Mouse (Mus musculus) embryonic facial prominence, embryonic 14.5 days (tissue): ENCODE measurements around the gene Gm17660. TPM values are rescaled to one million over a fixed set of nuclear protein-coding genes. Genes with fewer than 3 reads are reported as not detected.
"Not testable (repeated sequence)": the region's sequence is repeated elsewhere in the genome, so short reads cannot be mapped to it uniquely, and the experiment has no call there.

Experiments used
- ATAC-seq: fragments of 200-750 bp; cut with Nextera tagmentation; 2 replicates; pipeline ENCODE4 v1.8.0; 2017; ENCODE audit warnings: low read depth, moderate number of reproducible peaks, moderate TSS enrichment
- DNase-seq: peaks from one replicate; pipeline ENCODE4 v3.0.0-alpha.2; 2015; ENCODE audit warnings: low spot score
- H3K27ac ChIP-seq: fragments of 300-500 bp; sonication (generic); replicated peaks from 2 replicates; pipeline ENCODE4 v1.5.1; 2014; ENCODE audit warnings: low read depth, mild to moderate bottlenecking, low read length, moderate library complexity
- H3K27me3 ChIP-seq: fragments of 300-500 bp; sonication (generic); replicated peaks from 2 replicates; pipeline ENCODE4 v1.6.1; 2014; ENCODE audit warnings: low read length; ENCODE audit not compliant: control insufficient read depth, insufficient read depth
- H3K36me3 ChIP-seq: fragments of 300-500 bp; sonication (generic); 2 replicates; pipeline ENCODE4 v1.6.1; 2014; ENCODE audit warnings: low read length, mixed read lengths; ENCODE audit not compliant: control insufficient read depth, insufficient read depth
- H3K4me1 ChIP-seq: fragments of 300-500 bp; sonication (generic); 2 replicates; pipeline ENCODE4 v1.6.1; 2014; ENCODE audit warnings: antibody characterized with exemption, low read length; ENCODE audit not compliant: control insufficient read depth, insufficient read depth
- H3K4me2 ChIP-seq: fragments of 300-500 bp; sonication (generic); 2 replicates; pipeline ENCODE4 v1.6.1; 2014; ENCODE audit warnings: low read depth, mild to moderate bottlenecking, low read length, moderate library complexity, mixed read lengths
- H3K4me3 ChIP-seq: fragments of 300-500 bp; sonication (generic); 2 replicates; pipeline ENCODE4 v1.5.1; 2014; ENCODE audit warnings: low read depth, mild to moderate bottlenecking, low read length
- H3K9ac ChIP-seq: fragments of 300-500 bp; sonication (generic); 2 replicates; pipeline ENCODE4 v1.6.1; 2014; ENCODE audit warnings: low read depth, mild to moderate bottlenecking, low read length, moderate library complexity, mixed read lengths
- H3K9me3 ChIP-seq: fragments of 300-500 bp; sonication (generic); 2 replicates; pipeline ENCODE4 v1.6.1; 2016; ENCODE audit warnings: low read length; ENCODE audit not compliant: control insufficient read depth
- WGBS: fragments of 180-500 bp; shearing (Covaris S2); extraction: QIAGEN DNeasy Blood & Tissue Kit; methylation state at CpG from one replicate; pipeline ENCODE4 v1.1.7; 2014; 5-methylcytosine and 5-hydroxymethylcytosine counted together
- microRNA-seq: library from miRNA; unstranded; fragments of <30 nt; microRNA quantifications from one replicate; pipeline ENCODE4, GENCODE M21; 2016; ENCODE audit warnings: borderline number of aligned reads
- polyA plus RNA-seq: library from polyadenylated mRNA; unstranded; fragments of >200 nt; fragmentation: Nextera tagmentation; extraction: Ambion mirVana; gene quantifications from 2 replicates; pipeline ENCODE4 v1.2.1, GENCODE M21; 2014

Gm17660 gene
- polyA plus RNA-seq, 1 experiment from 2014 or later: 0.47 TPM

- not testable (repeated sequence) for H3K27me3 ChIP-seq, H3K9me3 ChIP-seq, DNase-seq, ATAC-seq, H3K4me1 ChIP-seq, H3K4me3 ChIP-seq, H3K4me2 ChIP-seq, H3K9ac ChIP-seq, H3K27ac ChIP-seq, H3K36me3 ChIP-seq
- 75% methylated on average over 5 of the region's 5 CpGs for WGBS
These were observed 53.2 kb downstream of the Gm17660 start for GRCm38 (mm10) chr5:104024193-104024592.

- H3K4me2 ChIP-seq: no peak overlapping the region
- H3K4me1 ChIP-seq: peaks cover 5% of the 10 kb centered on the region; the same call in 1 of the 2 replicates
- WGBS: 72% methylated on average over 8 of the region's 8 CpGs
- DNase-seq (no peak), ATAC-seq (no peak)
- H3K9ac ChIP-seq: no peak overlapping the region
- H3K27me3 ChIP-seq: no peaks in the 10 kb centered on the region
- H3K9me3 ChIP-seq: no peaks in the 10 kb centered on the region
- H3K36me3 ChIP-seq: no peaks in the 10 kb centered on the region
- H3K4me3 ChIP-seq: no peak overlapping the region
- no peak overlapping the region for H3K27ac ChIP-seq
These were observed 54.0 kb downstream of the Gm17660 start for GRCm38 (mm10) chr5:104023289-104024020.

DNA sequence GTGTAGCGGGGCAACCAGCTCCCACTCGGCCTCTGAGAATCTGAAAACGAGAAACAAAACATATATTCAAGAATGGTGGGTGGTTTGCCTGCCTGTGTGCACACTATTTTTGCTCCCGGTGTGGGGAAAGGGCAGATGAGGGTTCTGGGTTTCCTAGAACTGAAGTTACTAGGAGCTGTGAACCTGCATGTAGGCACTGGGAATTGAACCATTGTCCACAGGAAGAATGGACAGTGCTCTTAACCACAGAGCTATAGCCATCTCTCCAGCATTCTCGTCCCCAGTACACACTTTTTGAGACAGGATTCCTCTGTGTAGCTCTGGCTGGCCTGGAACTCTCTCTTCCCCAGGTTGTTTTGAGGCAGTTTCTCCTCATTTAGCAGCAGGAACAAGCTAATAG lies 54.9 kb downstream of the Gm17660 start:
- 40% methylated on average over 5 of the region's 5 CpGs for WGBS
- H3K27ac ChIP-seq: peak overlapping the region; percentile 68; the same call in 1 of the 2 replicates
- H3K4me3 ChIP-seq: peak overlapping the region; percentile 49
- 0 out of 2 replicates have a peak overlapping the region, but pooled peaks have one; percentile 64 for H3K9ac ChIP-seq
- no peak for ATAC-seq
- DNase-seq: peak; percentile 19
- no peaks in the 10 kb centered on the region for H3K9me3 ChIP-seq
- H3K4me1 ChIP-seq: peaks cover 5% of the 10 kb centered on the region; the same call in 1 of the 2 replicates
- no peaks in the 10 kb centered on the region for H3K27me3 ChIP-seq
- 0 out of 2 replicates have a peak, but pooled peaks cover 6% of the 10 kb centered on the region for H3K36me3 ChIP-seq
- peak overlapping the region; percentile 68 for H3K4me2 ChIP-seq

DNA sequence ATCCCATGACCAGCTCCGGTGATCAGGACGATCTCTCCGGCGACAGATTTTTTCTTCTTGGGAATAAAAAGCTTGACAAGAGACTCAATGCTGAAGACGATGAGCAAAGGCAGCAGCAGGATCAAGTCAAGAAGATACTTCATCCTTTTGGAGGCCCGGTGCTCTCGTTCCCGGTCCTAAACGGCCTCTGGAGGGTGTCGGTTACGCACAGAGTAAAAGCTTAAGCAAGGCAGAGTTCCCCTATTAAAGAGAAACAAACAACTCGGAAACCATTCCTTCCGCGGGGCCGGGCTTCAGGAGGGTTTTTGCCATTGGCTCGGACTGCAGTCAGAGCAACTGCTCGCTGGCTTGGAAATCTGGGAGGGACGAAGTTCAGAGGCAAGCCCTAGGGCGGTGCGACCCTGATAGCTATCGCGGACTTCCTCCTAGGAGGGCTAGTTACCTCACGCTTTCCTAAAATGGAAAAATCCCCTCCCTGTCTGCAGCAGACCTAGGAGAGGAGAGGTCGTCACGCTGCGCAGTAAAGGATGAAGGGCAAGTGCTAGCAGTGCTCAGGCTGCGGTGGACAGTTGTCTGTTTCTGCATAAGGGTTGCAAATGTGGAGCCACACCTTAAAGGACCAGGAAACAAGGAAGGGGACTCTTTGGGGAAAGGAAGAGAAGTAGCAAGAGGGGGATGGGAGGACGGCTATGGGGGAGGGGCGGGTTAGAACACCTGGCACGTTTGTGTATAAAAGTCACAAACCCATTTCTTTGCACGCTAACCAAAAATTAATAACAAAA lies 55.6 kb downstream of the Gm17660 start, which contains the start of gene Hsd17b11:
TSS of gene Hsd17b11 (minus strand) at position 323 of the 782 bp plus-strand sequence.
- 1% methylated on average over 31 of the region's 31 CpGs for WGBS
- peak within 1 kb of the TSS; percentile 49 for H3K4me3 ChIP-seq

More for the DNA sequence above, 55.6 kb downstream of the Gm17660 start, which contains the start of gene Hsd17b11:
- H3K36me3 ChIP-seq: 0 out of 2 replicates have a peak, but pooled peaks cover 13% of the 10 kb centered on the region
- H3K4me2 ChIP-seq: peak within 1 kb of the TSS; percentile 68
- DNase-seq (peak; percentile 93), ATAC-seq (peak; percentile 90)
- no peaks in the 10 kb centered on the region for H3K27me3 ChIP-seq
- H3K27ac ChIP-seq: peak within 1 kb of the TSS; percentile 68
- H3K4me1 ChIP-seq: peaks cover 5% of the 10 kb centered on the region; the same call in 1 of the 2 replicates
- peak within 1 kb of the TSS; percentile 64 for H3K9ac ChIP-seq
- no peaks in the 10 kb centered on the region for H3K9me3 ChIP-seq

Small RNA genes within 50 kb of the gene (microRNA-seq; reads per million reads assigned to microRNA genes)
- gene Mir5619: 2.5 reads per million, percentile 11 among the genes with 10 or more reads in this experiment

Other genes with a start within 250 kb of the Gm17660 start
- gene Klhl8, start 166.3 kb downstream of the Gm17660 start, polyA plus RNA-seq: 12.2 and 13.9 TPM in 2 replicates
- gene Hsd17b13, start 100.2 kb downstream of the Gm17660 start, polyA plus RNA-seq: 0.15 and 0.26 TPM in 2 replicates
- 4.5 and 4.9 TPM in 2 replicates for gene Hsd17b11, start 55.7 kb downstream of the Gm17660 start, polyA plus RNA-seq
- 56.8 and 59.0 TPM in 2 replicates for gene Nudt9, start 31.3 kb downstream of the Gm17660 start, polyA plus RNA-seq
- 108 and 117 TPM in 2 replicates for gene Sparcl1, start 36.1 kb upstream of the Gm17660 start, polyA plus RNA-seq
- not detected in 2 replicates for gene Dspp, start 93.1 kb upstream of the Gm17660 start, polyA plus RNA-seq
- gene Dmp1, start 125.0 kb upstream of the Gm17660 start, polyA plus RNA-seq: 19.3 and 21.1 TPM in 2 replicates
- gene Ibsp, start 221.6 kb upstream of the Gm17660 start, polyA plus RNA-seq: 688 and 1,076 TPM in 2 replicates
- 0.55 and 0.58 TPM in 2 replicates for gene Mepe, start 247.7 kb upstream of the Gm17660 start, polyA plus RNA-seq